Mouse (Mus musculus): Measurements from ENCODE around the gene Anxa3. TPM values are rescaled to one million over a fixed set of nuclear protein-coding genes. Genes with fewer than 3 reads are reported as not detected.

Anxa3 gene
- polyA plus RNA-seq, 1 experiment: 6.5 TPM

- DNase-seq (ENCODE audit: low read depth, low spot score): no peak
- 81% methylated on average over 1 of the region's 1 CpGs for whole genome bisulfite sequencing
These were observed 34.0 kb downstream of the Anxa3 start for GRCm38 (mm10) chr5:96827176-96827575.

- WGBS: 81% methylated on average over 5 of the region's 5 CpGs
- DNase-seq (ENCODE audit: low read depth, low spot score): no peak
These were observed 41.2 kb downstream of the Anxa3 start for GRCm38 (mm10) chr5:96834338-96834737.

GRCm38 (mm10) chr5:96847986-96848385, 54.8 kb downstream of the Anxa3 start:
- DNase-seq (ENCODE audit: low read depth, low spot score): no peak

- no peak for DNase-seq (ENCODE audit: low read depth, low spot score)
- WGBS: 57% methylated on average over 3 of the region's 3 CpGs
These were observed 55.2 kb downstream of the Anxa3 start for GRCm38 (mm10) chr5:96848386-96848785.

- no peak for DNase-seq (ENCODE audit: low read depth, low spot score)
- 47% methylated on average over 3 of the region's 3 CpGs for WGBS
These were observed 56.1 kb downstream of the Anxa3 start for GRCm38 (mm10) chr5:96849232-96849631.

- WGBS: 74% methylated on average over 3 of the region's 3 CpGs
- DNase-seq (ENCODE audit: low read depth, low spot score): no peak
These were observed 60.3 kb downstream of the Anxa3 start for GRCm38 (mm10) chr5:96853451-96853850.

GRCm38 (mm10) chr5:96854350-96854749, 61.2 kb downstream of the Anxa3 start:
- no peak for DNase-seq (ENCODE audit: low read depth, low spot score)
- 45% methylated on average over 3 of the region's 3 CpGs for WGBS

GRCm38 (mm10) chr5:96859938-96860337, 66.8 kb downstream of the Anxa3 start:
- 55% methylated on average over 1 of the region's 1 CpGs for WGBS

GRCm38 (mm10) chr5:96867171-96867570, 74.0 kb downstream of the Anxa3 start:
- 79% methylated on average over 4 of the region's 4 CpGs for WGBS

More at GRCm38 (mm10) chr5:96859938-96860337, 66.8 kb downstream of the Anxa3 start:
- no peak for DNase-seq (ENCODE audit: low read depth, low spot score)

GRCm38 (mm10) chr5:96868893-96869292, 75.8 kb downstream of the Anxa3 start:
- DNase-seq (ENCODE audit: low read depth, low spot score): no peak
- WGBS: 42% methylated on average over 6 of the region's 6 CpGs

More at GRCm38 (mm10) chr5:96867171-96867570, 74.0 kb downstream of the Anxa3 start:
- DNase-seq (ENCODE audit: low read depth, low spot score): no peak

GRCm38 (mm10) chr5:96870996-96871395, 77.9 kb downstream of the Anxa3 start:
- WGBS: 86% methylated on average over 12 of the region's 12 CpGs
- DNase-seq (ENCODE audit: low read depth, low spot score): no peak

- DNase-seq (ENCODE audit: low read depth, low spot score): peak; percentile 10
- WGBS: 97% methylated on average over 1 of the region's 1 CpGs
These were observed 85.0 kb downstream of the Anxa3 start for GRCm38 (mm10) chr5:96878178-96878577.

- no peak for DNase-seq (ENCODE audit: low read depth, low spot score)
- 89% methylated on average over 11 of the region's 11 CpGs for WGBS
These were observed 85.9 kb downstream of the Anxa3 start for GRCm38 (mm10) chr5:96878851-96879540.

- no peak for DNase-seq (ENCODE audit: low read depth, low spot score)
- WGBS: 79% methylated on average over 5 of the region's 5 CpGs
These were observed 87.1 kb downstream of the Anxa3 start for GRCm38 (mm10) chr5:96880231-96880630.

- no peak for DNase-seq (ENCODE audit: low read depth, low spot score)
- WGBS: 65% methylated on average over 3 of the region's 3 CpGs
These were observed 88.0 kb downstream of the Anxa3 start for GRCm38 (mm10) chr5:96881118-96881517.

- 77% methylated on average over 3 of the region's 3 CpGs for WGBS
- DNase-seq (ENCODE audit: low read depth, low spot score): no peak
These were observed 88.5 kb downstream of the Anxa3 start for GRCm38 (mm10) chr5:96881613-96882012.

GRCm38 (mm10) chr5:96885202-96885601, 92.1 kb downstream of the Anxa3 start:
- WGBS: 87% methylated on average over 7 of the region's 7 CpGs
- no peak for DNase-seq (ENCODE audit: low read depth, low spot score)

GRCm38 (mm10) chr5:96888396-96888795, 95.3 kb downstream of the Anxa3 start:
- no peak for DNase-seq (ENCODE audit: low read depth, low spot score)
- 82% methylated on average over 3 of the region's 3 CpGs for WGBS

- WGBS: 71% methylated on average over 5 of the region's 5 CpGs
- DNase-seq (ENCODE audit: low read depth, low spot score): no peak
These were observed 97.2 kb downstream of the Anxa3 start for GRCm38 (mm10) chr5:96890367-96890766.

All from large intestine, adult 2 months (tissue).